Mouse (Mus musculus) liver, adult 2 months (tissue): ENCODE data around the gene Mettl24.

Experiments
- CTCF ChIP-seq: fragments of 200-500 bp; IDR thresholded peaks from 2 replicates; pipeline ENCODE4 v1.5.1; 2011; ENCODE audit warnings: low read depth, low read length, control low read depth
- POLR2A ChIP-seq: fragments of 200-500 bp; IDR thresholded peaks from 2 replicates; pipeline ENCODE4 v1.6.1; 2011; ENCODE audit warnings: low read length, control low read depth; ENCODE audit not compliant: insufficient read depth; ENCODE audit errors: extremely low read depth

DNA sequence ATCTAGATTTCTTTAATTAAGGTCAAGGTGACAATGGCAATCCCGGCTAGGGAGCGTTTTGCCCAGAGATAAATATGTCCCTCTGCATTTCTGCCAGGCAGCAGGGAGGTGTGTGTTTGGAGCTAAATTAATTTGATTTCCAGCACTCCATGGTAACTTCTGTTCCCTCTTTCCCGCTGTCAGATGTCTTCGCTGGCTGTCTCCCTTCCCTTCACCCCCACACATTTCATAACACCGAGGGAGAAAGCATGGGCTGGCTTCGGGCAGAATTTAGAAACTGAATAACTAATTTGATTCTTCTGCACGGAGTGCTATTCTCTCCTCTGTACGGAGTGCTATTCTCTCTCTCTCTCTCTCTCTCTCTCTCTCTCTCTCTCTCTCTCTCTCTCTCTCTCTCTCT is 612 bp upstream of the Mettl24 start:
- TF ChIP-seq POLR2A: no peak
- no peak for TF ChIP-seq CTCF
